Mouse (Mus musculus) liver, adult 2 months (tissue): Measurements from ENCODE around the gene Cap2. TPM values are rescaled to one million over a fixed set of nuclear protein-coding genes. Genes with fewer than 3 reads are reported as not detected.

ENCODE experiments used
- DNase-seq: peaks from one replicate; pipeline ENCODE4 v3.0.0-alpha.2; 2011; ENCODE audit warnings: low read depth, low spot score; ENCODE audit errors: extremely low read depth
- H3K27ac ChIP-seq: fragments of 200-500 bp; replicated peaks from 2 replicates; pipeline ENCODE4 v1.5.1; 2012; ENCODE audit warnings: low read depth, mild to moderate bottlenecking, control low read depth, inconsistent platforms, low read length; ENCODE audit not compliant: insufficient read depth
- H3K27me3 ChIP-seq: fragments of 200-500 bp; 2 replicates; pipeline ENCODE4 v1.6.1; 2012; ENCODE audit warnings: mild to moderate bottlenecking, moderate library complexity, low read length, inconsistent platforms; ENCODE audit not compliant: control insufficient read depth, insufficient read depth
- H3K36me3 ChIP-seq: fragments of 200-500 bp; 2 replicates; pipeline ENCODE4 v1.6.1; 2012; ENCODE audit warnings: low read length, inconsistent platforms; ENCODE audit not compliant: control insufficient read depth, insufficient read depth
- H3K4me1 ChIP-seq: fragments of 200-500 bp; 2 replicates; pipeline ENCODE4 v1.6.1; 2011; ENCODE audit warnings: low read length; ENCODE audit not compliant: control insufficient read depth, insufficient read depth
- H3K4me3 ChIP-seq: fragments of 200-500 bp; 2 replicates; pipeline ENCODE4 v1.5.1; 2011; ENCODE audit warnings: low read depth, mild to moderate bottlenecking, control low read depth, low read length, moderate library complexity; ENCODE audit not compliant: insufficient read depth
- H3K79me2 ChIP-seq: fragments of 200-500 bp; 2 replicates; pipeline ENCODE4 v1.6.1; 2012; ENCODE audit warnings: inconsistent platforms, mild to moderate bottlenecking, low read length, moderate library complexity; ENCODE audit not compliant: control insufficient read depth, insufficient read depth
- H3K9ac ChIP-seq: fragments of 200-500 bp; 2 replicates; pipeline ENCODE4 v1.6.1; 2012; ENCODE audit warnings: low read depth, mild to moderate bottlenecking, control low read depth, inconsistent platforms, low read length
- CTCF ChIP-seq: fragments of 200-500 bp; IDR thresholded peaks from 2 replicates; pipeline ENCODE4 v1.5.1; 2011; ENCODE audit warnings: low read depth, low read length, control low read depth
- POLR2A ChIP-seq: fragments of 200-500 bp; IDR thresholded peaks from 2 replicates; pipeline ENCODE4 v1.6.1; 2011; ENCODE audit warnings: low read length, control low read depth; ENCODE audit not compliant: insufficient read depth; ENCODE audit errors: extremely low read depth
- WGBS: fragments of 180-500 bp; shearing (Covaris S2); methylation state at CpG from one replicate; pipeline ENCODE4 v1.1.7; 2018; 5-methylcytosine and 5-hydroxymethylcytosine counted together
- polyA plus RNA-seq: library from polyadenylated mRNA; depleted of rRNA; stranded (reverse); fragments of >200 nt; gene quantifications from 2 replicates; pipeline ENCODE4 v1.2.3, GENCODE M21; 2012
- total RNA-seq: library from RNA; depleted of rRNA; stranded (reverse); fragments of >200 nt; gene quantifications from 2 replicates; pipeline ENCODE4 v1.2.3, GENCODE M21; 2014

The Cap2 gene
- total and polyA plus RNA-seq, 2 experiments, result 0.09 TPM; not detected in 1

DNA sequence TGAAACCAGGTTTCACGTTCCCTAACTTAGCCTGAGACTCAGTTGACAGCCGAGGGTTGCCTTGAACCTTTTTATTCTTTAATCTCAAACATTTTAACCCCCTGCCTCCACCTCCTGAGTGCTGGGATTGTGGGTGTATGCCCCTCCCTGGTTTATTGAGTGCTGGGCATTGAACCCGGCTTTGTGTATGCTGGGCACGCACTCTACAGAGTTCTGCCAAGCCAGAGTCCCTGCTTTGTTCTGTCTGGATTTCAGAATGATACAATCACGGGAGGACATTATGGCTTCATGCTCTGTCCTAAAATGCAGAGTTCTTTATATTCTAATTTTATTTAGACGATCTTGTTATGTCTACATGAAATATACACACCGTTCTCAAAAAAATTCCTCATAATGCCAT, 41.1 kb downstream of the Cap2 start:
- Histone ChIP-seq H3K4me1 (no peaks in the 10 kb centered on the region), H3K4me3 (no peak overlapping the region), H3K36me3 (no peaks in the 10 kb centered on the region), H3K9ac (no peak overlapping the region), H3K27ac (no peak overlapping the region), H3K27me3 (0 out of 2 replicates have a peak, but pooled peaks cover 2% of the 10 kb centered on the region), H3K79me2 (no peaks in the 10 kb centered on the region)
- WGBS, result 79% methylated on average over 7 of the region's 7 CpGs
- DNase-seq, result no peak
- TF ChIP-seq CTCF (no peak), POLR2A (no peak)

DNA sequence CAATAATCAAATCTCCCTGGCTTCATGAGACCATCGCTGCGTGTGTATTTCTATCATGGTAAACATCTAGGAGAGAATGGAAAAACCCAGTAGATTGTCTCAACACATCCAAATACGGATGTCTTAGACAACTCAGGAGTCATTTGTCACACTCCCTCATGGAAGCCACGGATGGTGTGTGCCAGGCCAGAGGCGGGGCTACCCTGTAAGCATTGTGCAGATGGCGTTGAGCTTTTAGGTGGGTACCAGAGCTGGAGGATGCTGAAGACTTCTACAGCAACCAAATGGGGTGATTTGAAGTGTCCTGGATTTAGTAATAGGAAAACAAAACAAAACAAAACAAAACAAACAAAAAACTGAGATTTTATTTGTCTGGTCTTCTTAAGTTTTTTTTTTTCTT, 43.0 kb downstream of the Cap2 start:
- Histone ChIP-seq H3K27ac (no peak overlapping the region), H3K27me3 (0 out of 2 replicates have a peak, but pooled peaks cover 2% of the 10 kb centered on the region), H3K9ac (no peak overlapping the region), H3K4me3 (no peak overlapping the region), H3K4me1 (no peaks in the 10 kb centered on the region), H3K36me3 (no peaks in the 10 kb centered on the region), H3K79me2 (no peaks in the 10 kb centered on the region)
- WGBS, result 82% methylated on average over 6 of the region's 6 CpGs
- TF ChIP-seq CTCF, result no peak
- no peak for TF ChIP-seq POLR2A
- DNase-seq, result no peak

DNA sequence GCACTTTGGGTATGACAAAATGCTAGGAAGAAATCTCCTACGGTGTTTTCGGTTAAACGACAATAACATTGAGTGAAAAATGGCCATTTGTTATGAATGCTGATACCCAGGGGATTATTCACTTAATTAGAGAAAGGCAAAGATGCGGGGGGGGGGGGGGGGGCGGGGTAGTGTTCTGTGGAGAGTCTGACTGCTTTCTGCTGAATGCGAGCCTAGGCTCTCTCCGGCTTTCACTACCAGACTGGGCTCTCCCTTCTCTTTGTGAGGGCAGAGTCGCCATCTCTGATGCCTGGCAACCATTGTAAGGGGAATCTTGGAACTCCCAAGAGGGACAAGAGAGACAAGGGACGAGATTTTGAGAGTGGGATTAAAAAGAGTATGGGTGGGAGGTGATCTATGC, 43.4 kb downstream of the Cap2 start:
- H3K36me3 ChIP-seq, result no peaks in the 10 kb centered on the region
- no peak for TF ChIP-seq POLR2A
- no peak for TF ChIP-seq CTCF

DNA sequence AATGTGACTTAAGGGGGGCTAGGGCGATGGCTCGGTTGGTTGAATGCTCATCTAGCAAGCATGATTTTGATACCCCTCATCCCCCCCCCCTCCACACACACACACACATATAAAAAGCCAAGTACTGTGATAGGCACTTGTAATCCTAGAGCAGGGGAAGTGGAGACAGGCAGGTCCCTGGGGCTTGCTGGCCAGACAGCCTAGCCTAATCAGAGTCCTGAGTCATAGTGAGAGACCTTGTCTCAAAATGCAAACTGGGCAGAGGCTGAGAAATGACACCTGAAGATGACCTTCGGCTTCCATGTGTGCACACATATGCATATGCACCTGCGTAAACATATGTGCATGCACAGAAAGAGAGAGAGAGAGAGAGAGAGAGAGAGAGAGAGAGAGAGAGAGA, 45.2 kb downstream of the Cap2 start:
- 94% methylated on average over 4 of the region's 4 CpGs for WGBS
- Histone ChIP-seq H3K79me2 (no peaks in the 10 kb centered on the region), H3K27me3 (0 out of 2 replicates have a peak, but pooled peaks cover 2% of the 10 kb centered on the region), H3K4me1 (no peaks in the 10 kb centered on the region), H3K4me3 (no peak overlapping the region), H3K36me3 (no peaks in the 10 kb centered on the region), H3K27ac (no peak overlapping the region), H3K9ac (no peak overlapping the region)
- DNase-seq, result no peak
- TF ChIP-seq CTCF, result no peak
- TF ChIP-seq POLR2A, result no peak

More for the DNA sequence above, 43.4 kb downstream of the Cap2 start:
- Histone ChIP-seq H3K79me2 (no peaks in the 10 kb centered on the region), H3K27ac (no peak overlapping the region), H3K4me1 (no peaks in the 10 kb centered on the region), H3K27me3 (0 out of 2 replicates have a peak, but pooled peaks cover 2% of the 10 kb centered on the region), H3K9ac (no peak overlapping the region), H3K4me3 (no peak overlapping the region)
- 69% methylated on average over 9 of the region's 9 CpGs for WGBS
- no peak for DNase-seq

DNA sequence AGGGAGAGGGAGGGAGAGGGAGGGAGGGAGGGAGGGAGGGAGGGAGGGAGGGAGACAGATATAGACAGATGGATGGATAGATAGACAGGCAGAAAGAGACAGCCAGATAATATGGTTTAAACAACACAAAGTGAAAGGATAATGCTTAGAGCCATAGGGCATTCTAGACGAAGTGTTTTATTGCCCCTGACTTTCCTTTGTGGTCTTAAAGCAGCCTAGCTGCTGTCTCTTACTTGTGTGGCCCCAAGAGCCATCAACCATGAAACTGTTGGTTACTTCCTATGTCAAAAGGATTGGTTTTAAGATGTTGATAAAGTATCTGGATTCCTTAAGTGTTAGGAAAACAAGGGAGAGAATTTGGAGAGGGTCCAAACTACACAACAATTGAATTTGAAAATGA, 45.6 kb downstream of the Cap2 start:
- Histone ChIP-seq H3K36me3 (no peaks in the 10 kb centered on the region), H3K4me3 (no peak overlapping the region), H3K27me3 (0 out of 2 replicates have a peak, but pooled peaks cover 2% of the 10 kb centered on the region), H3K79me2 (no peaks in the 10 kb centered on the region), H3K27ac (no peak overlapping the region), H3K9ac (no peak overlapping the region), H3K4me1 (no peaks in the 10 kb centered on the region)
- no peak for DNase-seq
- 63% methylated on average over 1 of the region's 1 CpGs for WGBS
- TF ChIP-seq POLR2A, result no peak
- no peak for TF ChIP-seq CTCF

DNA sequence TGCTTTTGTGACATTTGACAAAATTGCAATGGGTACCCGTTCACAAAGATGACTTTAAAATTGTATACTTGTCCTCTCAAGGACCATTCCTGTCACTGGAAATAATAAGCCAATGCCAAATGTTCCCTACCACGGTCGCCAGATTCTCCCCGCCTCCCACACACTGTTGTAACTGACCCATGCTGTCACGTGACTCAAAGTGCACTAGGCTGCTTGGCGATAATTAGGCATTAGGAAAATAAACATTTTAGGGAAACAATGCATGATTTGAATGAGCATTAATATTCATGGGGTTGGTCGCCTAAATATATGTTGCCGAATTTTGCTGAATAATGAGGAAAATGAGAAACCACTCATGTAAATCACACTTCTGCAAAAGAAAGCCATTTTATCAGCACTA, 46.5 kb downstream of the Cap2 start:
- DNase-seq, result no peak
- Histone ChIP-seq H3K27ac (no peak overlapping the region), H3K4me1 (no peaks in the 10 kb centered on the region), H3K27me3 (0 out of 2 replicates have a peak, but pooled peaks cover 2% of the 10 kb centered on the region), H3K9ac (no peak overlapping the region), H3K4me3 (no peak overlapping the region), H3K36me3 (no peaks in the 10 kb centered on the region), H3K79me2 (no peaks in the 10 kb centered on the region)
- no peak for TF ChIP-seq CTCF
- TF ChIP-seq POLR2A, result no peak
- WGBS, result 85% methylated on average over 8 of the region's 8 CpGs
